Mouse (Mus musculus) cortical plate, adult 2 months (tissue): ENCODE data around the gene Gm14214.

ENCODE experiments used
- CTCF ChIP-seq: fragments of 200-500 bp; IDR thresholded peaks from 2 replicates; pipeline ENCODE4 v1.5.1; 2011; ENCODE audit warnings: mild to moderate bottlenecking, control low read depth, low read length; ENCODE audit not compliant: insufficient read depth; ENCODE audit errors: extremely low read depth
- POLR2A ChIP-seq: fragments of 200-500 bp; IDR thresholded peaks from 2 replicates; pipeline ENCODE4 v1.6.1; 2011; ENCODE audit warnings: mild to moderate bottlenecking, low read length, control low read depth; ENCODE audit not compliant: insufficient read depth; ENCODE audit errors: extremely low read depth

DNA sequence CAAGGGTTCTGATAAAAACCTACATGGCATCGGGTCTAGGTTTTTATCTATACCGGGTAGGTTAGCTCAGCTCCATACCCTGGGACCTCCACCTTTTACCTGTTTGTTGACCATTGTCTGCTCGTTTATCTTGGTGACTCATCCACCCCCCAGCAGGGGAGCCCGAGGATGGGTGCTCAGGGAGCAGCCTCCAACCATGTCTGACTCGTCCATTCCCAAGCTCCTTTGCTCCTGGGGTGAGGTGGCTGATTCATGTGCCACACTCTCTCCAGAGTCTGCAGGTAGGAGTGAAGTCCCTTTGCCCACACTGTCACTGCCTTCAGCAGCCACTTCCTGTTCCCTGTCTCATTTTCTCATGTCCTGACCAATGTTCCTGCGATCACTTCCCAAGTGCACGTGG is 33.8 kb downstream of the Gm14214 start:
- TF ChIP-seq CTCF (no peak), POLR2A (no peak)
